Mouse (Mus musculus): ENCODE measurements around the gene Ctnnbl1. TPM values are rescaled to one million over a fixed set of nuclear protein-coding genes. Genes with fewer than 3 reads are reported as not detected.
A peak's percentile ranks its signal among the peaks of the same experiment; 100 is the strongest.

The Ctnnbl1 gene
- polyA plus RNA-seq, 1 experiment from 2014 or later, result 98.8 TPM

- Histone ChIP-seq H3K4me3 (ENCODE audit: low read depth, low read length) (no peak overlapping the region), H3K27ac (ENCODE audit: low read depth, low read length) (no peak overlapping the region)
- 86% methylated on average over 6 of the region's 6 CpGs for WGBS
These were observed 47.0 kb downstream of the Ctnnbl1 start for GRCm38 (mm10) chr2:157784238-157784637.

GRCm38 (mm10) chr2:157784647-157785046 lies 47.4 kb downstream of the Ctnnbl1 start:
- H3K9ac ChIP-seq (ENCODE audit: low read length), result no peak overlapping the region
- H3K27ac ChIP-seq (ENCODE audit: low read depth, low read length), result no peak overlapping the region
- 86% methylated on average over 2 of the region's 2 CpGs for WGBS
- no peaks in the 10 kb centered on the region for H3K27me3 ChIP-seq (ENCODE audit: control insufficient read depth, insufficient read depth, low read length)
- H3K9me3 ChIP-seq (ENCODE audit: control insufficient read depth, low read length), result no peaks in the 10 kb centered on the region
- H3K36me3 ChIP-seq (ENCODE audit: control insufficient read depth, insufficient read depth, low read length), result no peaks in the 10 kb centered on the region
- ATAC-seq (ENCODE audit: low FRiP score) (no peak), DNase-seq (ENCODE audit: low spot score, missing footprints) (no peak)
- no peak overlapping the region for H3K4me2 ChIP-seq
- no peaks in the 10 kb centered on the region for H3K4me1 ChIP-seq (ENCODE audit: control insufficient read depth, insufficient read depth, low read length)
- no peak overlapping the region for H3K4me3 ChIP-seq (ENCODE audit: low read depth, low read length)

More at GRCm38 (mm10) chr2:157784238-157784637, 47.0 kb downstream of the Ctnnbl1 start:
- Histone ChIP-seq H3K9ac (ENCODE audit: low read length) (no peak overlapping the region), H3K27me3 (ENCODE audit: control insufficient read depth, insufficient read depth, low read length) (no peaks in the 10 kb centered on the region), H3K9me3 (ENCODE audit: control insufficient read depth, low read length) (no peaks in the 10 kb centered on the region), H3K36me3 (ENCODE audit: control insufficient read depth, insufficient read depth, low read length) (no peaks in the 10 kb centered on the region), H3K4me2 (no peak overlapping the region), H3K4me1 (ENCODE audit: control insufficient read depth, insufficient read depth, low read length) (no peaks in the 10 kb centered on the region)
- ATAC-seq (ENCODE audit: low FRiP score), result no peak
- no peak for DNase-seq (ENCODE audit: low spot score, missing footprints)

DNA sequence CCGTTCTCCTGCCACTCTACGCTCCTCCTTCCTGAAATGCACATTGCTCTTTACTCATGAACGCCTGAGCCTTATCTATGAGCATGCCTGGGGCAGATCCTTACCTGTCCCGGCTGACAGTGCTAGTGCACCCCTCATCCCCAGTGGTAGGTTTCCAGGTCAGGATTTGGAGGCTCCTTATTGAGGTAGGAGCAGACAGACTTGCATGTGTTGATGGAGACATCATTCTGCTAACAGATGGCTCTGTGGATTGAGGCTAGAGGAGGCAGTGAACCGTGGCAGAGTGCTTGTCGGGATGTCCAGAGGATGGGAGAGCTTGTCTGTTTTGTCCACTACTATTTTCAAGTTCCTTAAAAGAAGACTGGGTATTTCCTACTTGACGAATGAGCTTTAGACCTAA lies 52.0 kb downstream of the Ctnnbl1 start:
- 75% methylated on average over 7 of the region's 7 CpGs for WGBS
- Histone ChIP-seq H3K27me3 (ENCODE audit: control insufficient read depth, insufficient read depth, low read length) (no peaks in the 10 kb centered on the region), H3K36me3 (ENCODE audit: control insufficient read depth, insufficient read depth, low read length) (no peaks in the 10 kb centered on the region), H3K4me1 (ENCODE audit: control insufficient read depth, insufficient read depth, low read length) (no peaks in the 10 kb centered on the region; the same call in 1 of the 2 replicates), H3K9ac (ENCODE audit: low read length) (no peak overlapping the region), H3K9me3 (ENCODE audit: control insufficient read depth, low read length) (no peaks in the 10 kb centered on the region), H3K4me2 (no peak overlapping the region), H3K27ac (ENCODE audit: low read depth, low read length) (no peak overlapping the region), H3K4me3 (ENCODE audit: low read depth, low read length) (no peak overlapping the region)
- ATAC-seq (ENCODE audit: low FRiP score), result no peak
- no peak for DNase-seq (ENCODE audit: low spot score, missing footprints)

DNA sequence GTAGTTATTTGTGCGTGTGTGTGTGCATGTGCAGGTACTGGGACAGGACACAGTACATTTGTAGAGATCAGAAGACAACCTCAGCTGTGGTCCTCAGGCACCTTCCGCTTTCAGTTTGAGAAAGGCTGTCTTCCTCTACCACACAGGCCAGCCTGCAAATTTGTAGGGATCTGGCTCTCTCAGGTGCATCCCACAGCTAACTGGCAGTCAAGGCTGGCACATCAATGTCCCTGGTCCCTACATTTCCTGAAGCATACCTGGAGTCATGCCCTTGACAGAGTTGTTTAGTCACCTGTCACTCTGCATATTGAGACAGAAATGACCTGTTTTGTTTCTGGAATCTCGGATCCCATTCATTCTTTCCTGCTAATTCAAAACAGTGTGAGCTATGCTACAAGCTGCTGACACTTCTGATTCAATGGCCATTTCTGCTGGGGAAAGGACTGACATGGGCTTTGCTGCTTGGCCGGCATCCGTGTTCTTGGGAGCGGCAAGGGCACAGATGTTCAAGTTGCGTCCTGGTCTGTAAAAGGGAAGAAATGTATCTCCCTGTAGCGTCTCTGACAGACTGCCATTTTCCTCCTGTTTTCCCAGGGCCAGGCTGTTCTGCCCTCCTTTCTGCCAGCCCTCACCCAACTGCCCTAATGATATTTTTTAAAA lies 53.8 kb downstream of the Ctnnbl1 start:
- Histone ChIP-seq H3K4me1 (ENCODE audit: control insufficient read depth, insufficient read depth, low read length) (no peaks in the 10 kb centered on the region; the same call in 1 of the 2 replicates), H3K27ac (ENCODE audit: low read depth, low read length) (no peak overlapping the region), H3K4me2 (no peak overlapping the region), H3K9me3 (ENCODE audit: control insufficient read depth, low read length) (no peaks in the 10 kb centered on the region), H3K36me3 (ENCODE audit: control insufficient read depth, insufficient read depth, low read length) (no peaks in the 10 kb centered on the region), H3K9ac (ENCODE audit: low read length) (no peak overlapping the region), H3K4me3 (ENCODE audit: low read depth, low read length) (no peak overlapping the region), H3K27me3 (ENCODE audit: control insufficient read depth, insufficient read depth, low read length) (no peaks in the 10 kb centered on the region)
- no peak for ATAC-seq (ENCODE audit: low FRiP score)
- no peak for DNase-seq (ENCODE audit: low spot score, missing footprints)
- WGBS, result 92% methylated on average over 8 of the region's 8 CpGs

- Histone ChIP-seq H3K27me3 (ENCODE audit: control insufficient read depth, insufficient read depth, low read length) (no peaks in the 10 kb centered on the region), H3K4me1 (ENCODE audit: control insufficient read depth, insufficient read depth, low read length) (no peaks in the 10 kb centered on the region; the same call in 1 of the 2 replicates), H3K4me2 (no peak overlapping the region), H3K4me3 (ENCODE audit: low read depth, low read length) (no peak overlapping the region), H3K27ac (ENCODE audit: low read depth, low read length) (no peak overlapping the region), H3K36me3 (ENCODE audit: control insufficient read depth, insufficient read depth, low read length) (no peaks in the 10 kb centered on the region), H3K9ac (ENCODE audit: low read length) (no peak overlapping the region), H3K9me3 (ENCODE audit: control insufficient read depth, low read length) (no peaks in the 10 kb centered on the region)
- DNase-seq (ENCODE audit: low spot score, missing footprints), result no peak
- peak; percentile 54; the same call in 1 of the 2 replicates for ATAC-seq (ENCODE audit: low FRiP score)
- 62% methylated on average over 14 of the region's 14 CpGs for WGBS
These were observed 54.4 kb downstream of the Ctnnbl1 start for GRCm38 (mm10) chr2:157791528-157792162.

GRCm38 (mm10) chr2:157792840-157793552 lies 55.8 kb downstream of the Ctnnbl1 start:
- Histone ChIP-seq H3K27ac (ENCODE audit: low read depth, low read length) (no peak overlapping the region), H3K27me3 (ENCODE audit: control insufficient read depth, insufficient read depth, low read length) (no peaks in the 10 kb centered on the region), H3K36me3 (ENCODE audit: control insufficient read depth, insufficient read depth, low read length) (no peaks in the 10 kb centered on the region), H3K4me1 (ENCODE audit: control insufficient read depth, insufficient read depth, low read length) (no peaks in the 10 kb centered on the region; the same call in 1 of the 2 replicates), H3K4me3 (ENCODE audit: low read depth, low read length) (no peak overlapping the region), H3K9ac (ENCODE audit: low read length) (no peak overlapping the region), H3K9me3 (ENCODE audit: control insufficient read depth, low read length) (no peaks in the 10 kb centered on the region), H3K4me2 (no peak overlapping the region)
- WGBS, result 83% methylated on average over 10 of the region's 10 CpGs
- ATAC-seq (ENCODE audit: low FRiP score), result no peak
- DNase-seq (ENCODE audit: low spot score, missing footprints), result no peak

DNA sequence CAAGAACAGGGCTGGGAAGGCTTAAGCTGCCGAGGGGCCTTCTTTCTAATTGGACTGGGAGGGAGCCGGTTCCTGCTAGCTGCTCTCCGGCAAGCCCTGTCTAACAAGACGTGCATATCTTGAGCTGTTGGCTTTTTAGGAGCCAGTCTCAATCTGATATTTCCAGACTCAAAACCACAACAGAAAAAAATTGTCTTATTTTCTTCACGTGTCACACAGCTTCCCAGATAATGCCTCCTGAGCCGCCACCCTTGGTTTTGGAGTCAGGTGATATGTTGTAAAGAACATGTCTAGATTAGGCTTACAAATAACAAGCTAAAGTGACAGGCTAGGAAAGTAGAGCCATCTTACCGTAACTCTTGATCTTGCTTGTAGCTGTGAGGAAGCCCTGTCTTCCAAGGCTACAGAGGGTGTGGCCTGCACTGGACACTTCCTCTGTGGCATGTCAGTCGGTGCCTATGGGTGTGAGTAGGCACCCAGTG lies 56.7 kb downstream of the Ctnnbl1 start:
- ATAC-seq (ENCODE audit: low FRiP score) (no peak), DNase-seq (ENCODE audit: low spot score, missing footprints) (no peak)
- WGBS, result 82% methylated on average over 8 of the region's 8 CpGs
- Histone ChIP-seq H3K4me2 (no peak overlapping the region), H3K27me3 (ENCODE audit: control insufficient read depth, insufficient read depth, low read length) (no peaks in the 10 kb centered on the region), H3K4me1 (ENCODE audit: control insufficient read depth, insufficient read depth, low read length) (no peaks in the 10 kb centered on the region; the same call in 1 of the 2 replicates), H3K36me3 (ENCODE audit: control insufficient read depth, insufficient read depth, low read length) (no peaks in the 10 kb centered on the region), H3K27ac (ENCODE audit: low read depth, low read length) (no peak overlapping the region), H3K4me3 (ENCODE audit: low read depth, low read length) (no peak overlapping the region), H3K9ac (ENCODE audit: low read length) (no peak overlapping the region), H3K9me3 (ENCODE audit: control insufficient read depth, low read length) (no peaks in the 10 kb centered on the region)

- H3K4me3 ChIP-seq (ENCODE audit: low read depth, low read length), result no peak overlapping the region
- no peak for DNase-seq (ENCODE audit: low spot score, missing footprints)
- 96% methylated on average over 1 of the region's 1 CpGs for WGBS
These were observed 58.6 kb downstream of the Ctnnbl1 start for GRCm38 (mm10) chr2:157795627-157796423.

More at GRCm38 (mm10) chr2:157795627-157796423, 58.6 kb downstream of the Ctnnbl1 start:
- Histone ChIP-seq H3K27ac (ENCODE audit: low read depth, low read length) (no peak overlapping the region), H3K36me3 (ENCODE audit: control insufficient read depth, insufficient read depth, low read length) (no peaks in the 10 kb centered on the region), H3K27me3 (ENCODE audit: control insufficient read depth, insufficient read depth, low read length) (no peaks in the 10 kb centered on the region), H3K9me3 (ENCODE audit: control insufficient read depth, low read length) (no peaks in the 10 kb centered on the region), H3K9ac (ENCODE audit: low read length) (no peak overlapping the region), H3K4me2 (no peak overlapping the region), H3K4me1 (ENCODE audit: control insufficient read depth, insufficient read depth, low read length) (peaks cover 4% of the 10 kb centered on the region)
- no peak for ATAC-seq (ENCODE audit: low FRiP score)
